Mouse (Mus musculus): ENCODE results near the gene Adgrl2. TPM values are rescaled to one million over a fixed set of nuclear protein-coding genes. Genes with fewer than 3 reads are reported as not detected.

The Adgrl2 gene
- polyA plus RNA-seq, 1 experiment from 2014 or later, result 124 TPM

GRCm38 (mm10) chr3:148939457-148939856, 50.9 kb downstream of the Adgrl2 start:
- peaks cover 26% of the 10 kb centered on the region for H3K4me1 ChIP-seq (ENCODE audit: control insufficient read depth, insufficient read depth, low read length)
- H3K27me3 ChIP-seq (ENCODE audit: control insufficient read depth, insufficient read depth, low read length), result no peaks in the 10 kb centered on the region
- no peaks in the 10 kb centered on the region for H3K9me3 ChIP-seq (ENCODE audit: control insufficient read depth, low read length)
- WGBS, result 47% methylated on average over 7 of the region's 7 CpGs
- no peak for DNase-seq (ENCODE audit: low spot score, missing footprints)
- no peak for ATAC-seq (ENCODE audit: low FRiP score)
- no peak overlapping the region for H3K9ac ChIP-seq (ENCODE audit: low read length)
- H3K36me3 ChIP-seq (ENCODE audit: control insufficient read depth, insufficient read depth, low read length), result no peaks in the 10 kb centered on the region
- H3K4me3 ChIP-seq (ENCODE audit: low read depth, low read length), result no peak overlapping the region
- H3K27ac ChIP-seq (ENCODE audit: low read depth, low read length), result no peak overlapping the region
- H3K4me2 ChIP-seq, result no peak overlapping the region

GRCm38 (mm10) chr3:148935056-148935455, 55.3 kb downstream of the Adgrl2 start:
- no peak for DNase-seq (ENCODE audit: low spot score, missing footprints)
- H3K27me3 ChIP-seq (ENCODE audit: control insufficient read depth, insufficient read depth, low read length), result no peaks in the 10 kb centered on the region
- H3K27ac ChIP-seq (ENCODE audit: low read depth, low read length), result no peak overlapping the region
- no peak for ATAC-seq (ENCODE audit: low FRiP score)
- WGBS, result 92% methylated on average over 9 of the region's 9 CpGs
- no peak overlapping the region for H3K9ac ChIP-seq (ENCODE audit: low read length)
- H3K9me3 ChIP-seq (ENCODE audit: control insufficient read depth, low read length), result no peaks in the 10 kb centered on the region
- no peaks in the 10 kb centered on the region for H3K36me3 ChIP-seq (ENCODE audit: control insufficient read depth, insufficient read depth, low read length)
- no peak overlapping the region for H3K4me2 ChIP-seq
- peaks cover 5% of the 10 kb centered on the region for H3K4me1 ChIP-seq (ENCODE audit: control insufficient read depth, insufficient read depth, low read length)
- no peak overlapping the region for H3K4me3 ChIP-seq (ENCODE audit: low read depth, low read length)

- Histone ChIP-seq H3K4me3 (ENCODE audit: low read depth, low read length) (no peak overlapping the region), H3K36me3 (ENCODE audit: control insufficient read depth, insufficient read depth, low read length) (no peaks in the 10 kb centered on the region), H3K4me2 (no peak overlapping the region), H3K4me1 (ENCODE audit: control insufficient read depth, insufficient read depth, low read length) (peaks cover 4% of the 10 kb centered on the region), H3K9ac (ENCODE audit: low read length) (no peak overlapping the region), H3K9me3 (ENCODE audit: control insufficient read depth, low read length) (no peaks in the 10 kb centered on the region), H3K27me3 (ENCODE audit: control insufficient read depth, insufficient read depth, low read length) (no peaks in the 10 kb centered on the region), H3K27ac (ENCODE audit: low read depth, low read length) (no peak overlapping the region)
- WGBS, result 91% methylated on average over 5 of the region's 5 CpGs
- DNase-seq (ENCODE audit: low spot score, missing footprints) (no peak), ATAC-seq (ENCODE audit: low FRiP score) (no peak)
Observed at GRCm38 (mm10) chr3:148934279-148934678, 56.1 kb downstream of the Adgrl2 start.

GRCm38 (mm10) chr3:148933160-148933559, 57.2 kb downstream of the Adgrl2 start:
- H3K27ac ChIP-seq (ENCODE audit: low read depth, low read length), result no peak overlapping the region
- H3K4me2 ChIP-seq, result no peak overlapping the region
- H3K4me1 ChIP-seq (ENCODE audit: control insufficient read depth, insufficient read depth, low read length), result peaks cover 2% of the 10 kb centered on the region; the same call in 1 of the 2 replicates
- no peaks in the 10 kb centered on the region for H3K36me3 ChIP-seq (ENCODE audit: control insufficient read depth, insufficient read depth, low read length)
- H3K4me3 ChIP-seq (ENCODE audit: low read depth, low read length), result no peak overlapping the region
- DNase-seq (ENCODE audit: low spot score, missing footprints) (no peak), ATAC-seq (ENCODE audit: low FRiP score) (no peak)
- no peaks in the 10 kb centered on the region for H3K9me3 ChIP-seq (ENCODE audit: control insufficient read depth, low read length)
- no peaks in the 10 kb centered on the region for H3K27me3 ChIP-seq (ENCODE audit: control insufficient read depth, insufficient read depth, low read length)
- 91% methylated on average over 6 of the region's 6 CpGs for WGBS
- H3K9ac ChIP-seq (ENCODE audit: low read length), result no peak overlapping the region

GRCm38 (mm10) chr3:148930913-148931312, 59.4 kb downstream of the Adgrl2 start:
- no peak for DNase-seq (ENCODE audit: low spot score, missing footprints)
- 88% methylated on average over 6 of the region's 6 CpGs for WGBS
- H3K36me3 ChIP-seq (ENCODE audit: control insufficient read depth, insufficient read depth, low read length), result no peaks in the 10 kb centered on the region
- H3K9me3 ChIP-seq (ENCODE audit: control insufficient read depth, low read length), result no peaks in the 10 kb centered on the region
- ATAC-seq (ENCODE audit: low FRiP score), result no peak
- H3K27me3 ChIP-seq (ENCODE audit: control insufficient read depth, insufficient read depth, low read length), result no peaks in the 10 kb centered on the region
- H3K4me2 ChIP-seq, result no peak overlapping the region
- no peak overlapping the region for H3K27ac ChIP-seq (ENCODE audit: low read depth, low read length)
- H3K9ac ChIP-seq (ENCODE audit: low read length), result no peak overlapping the region
- peaks cover 2% of the 10 kb centered on the region; the same call in 1 of the 2 replicates for H3K4me1 ChIP-seq (ENCODE audit: control insufficient read depth, insufficient read depth, low read length)
- no peak overlapping the region for H3K4me3 ChIP-seq (ENCODE audit: low read depth, low read length)

- no peaks in the 10 kb centered on the region for H3K9me3 ChIP-seq (ENCODE audit: control insufficient read depth, low read length)
- WGBS, result 65% methylated on average over 3 of the region's 3 CpGs
- no peak for DNase-seq (ENCODE audit: low spot score, missing footprints)
Observed at GRCm38 (mm10) chr3:148926330-148926729, 64.0 kb downstream of the Adgrl2 start.

GRCm38 (mm10) chr3:148922618-148923095, 67.7 kb downstream of the Adgrl2 start:
- H3K9me3 ChIP-seq (ENCODE audit: control insufficient read depth, low read length), result no peaks in the 10 kb centered on the region
- H3K27ac ChIP-seq (ENCODE audit: low read depth, low read length), result no peak overlapping the region
- peak overlapping the region; percentile 12; the same call in 1 of the 2 replicates for H3K4me2 ChIP-seq
- ATAC-seq (ENCODE audit: low FRiP score) (peak; percentile 60; the same call in 1 of the 2 replicates), DNase-seq (ENCODE audit: low spot score, missing footprints) (no peak)
- peaks cover 15% of the 10 kb centered on the region for H3K4me1 ChIP-seq (ENCODE audit: control insufficient read depth, insufficient read depth, low read length)
- no peak overlapping the region for H3K9ac ChIP-seq (ENCODE audit: low read length)
- H3K36me3 ChIP-seq (ENCODE audit: control insufficient read depth, insufficient read depth, low read length), result no peaks in the 10 kb centered on the region
- H3K4me3 ChIP-seq (ENCODE audit: low read depth, low read length), result no peak overlapping the region
- no peaks in the 10 kb centered on the region for H3K27me3 ChIP-seq (ENCODE audit: control insufficient read depth, insufficient read depth, low read length)
- WGBS, result 46% methylated on average over 14 of the region's 14 CpGs

More at GRCm38 (mm10) chr3:148926330-148926729, 64.0 kb downstream of the Adgrl2 start:
- Histone ChIP-seq H3K27me3 (ENCODE audit: control insufficient read depth, insufficient read depth, low read length) (no peaks in the 10 kb centered on the region), H3K9ac (ENCODE audit: low read length) (no peak overlapping the region), H3K4me3 (ENCODE audit: low read depth, low read length) (no peak overlapping the region), H3K4me2 (no peak overlapping the region), H3K27ac (ENCODE audit: low read depth, low read length) (no peak overlapping the region), H3K36me3 (ENCODE audit: control insufficient read depth, insufficient read depth, low read length) (no peaks in the 10 kb centered on the region), H3K4me1 (ENCODE audit: control insufficient read depth, insufficient read depth, low read length) (peaks cover 14% of the 10 kb centered on the region)
- ATAC-seq (ENCODE audit: low FRiP score), result no peak

GRCm38 (mm10) chr3:148921966-148922587, 68.3 kb downstream of the Adgrl2 start:
- Histone ChIP-seq H3K9me3 (ENCODE audit: control insufficient read depth, low read length) (no peaks in the 10 kb centered on the region), H3K36me3 (ENCODE audit: control insufficient read depth, insufficient read depth, low read length) (no peaks in the 10 kb centered on the region), H3K27me3 (ENCODE audit: control insufficient read depth, insufficient read depth, low read length) (no peaks in the 10 kb centered on the region), H3K4me1 (ENCODE audit: control insufficient read depth, insufficient read depth, low read length) (peaks cover 15% of the 10 kb centered on the region), H3K4me3 (ENCODE audit: low read depth, low read length) (no peak overlapping the region), H3K9ac (ENCODE audit: low read length) (no peak overlapping the region), H3K27ac (ENCODE audit: low read depth, low read length) (no peak overlapping the region), H3K4me2 (no peak overlapping the region)
- DNase-seq (ENCODE audit: low spot score, missing footprints) (no peak), ATAC-seq (ENCODE audit: low FRiP score) (peak; percentile 38; the same call in 1 of the 2 replicates)
- WGBS, result 64% methylated on average over 13 of the region's 13 CpGs

GRCm38 (mm10) chr3:148920881-148921280, 69.5 kb downstream of the Adgrl2 start:
- DNase-seq (ENCODE audit: low spot score, missing footprints) (no peak), ATAC-seq (ENCODE audit: low FRiP score) (no peak)
- Histone ChIP-seq H3K27me3 (ENCODE audit: control insufficient read depth, insufficient read depth, low read length) (no peaks in the 10 kb centered on the region), H3K4me2 (no peak overlapping the region), H3K4me3 (ENCODE audit: low read depth, low read length) (no peak overlapping the region), H3K9ac (ENCODE audit: low read length) (no peak overlapping the region), H3K36me3 (ENCODE audit: control insufficient read depth, insufficient read depth, low read length) (no peaks in the 10 kb centered on the region), H3K4me1 (ENCODE audit: control insufficient read depth, insufficient read depth, low read length) (peaks cover 15% of the 10 kb centered on the region), H3K27ac (ENCODE audit: low read depth, low read length) (no peak overlapping the region), H3K9me3 (ENCODE audit: control insufficient read depth, low read length) (no peaks in the 10 kb centered on the region)
- WGBS, result 55% methylated on average over 6 of the region's 6 CpGs

Measured in midbrain, embryonic 11.5 days (tissue).